Mouse (Mus musculus) forebrain, embryonic 13.5 days (tissue): ENCODE measurements around the gene Tle4. TPM values are rescaled to one million over a fixed set of nuclear protein-coding genes. Genes with fewer than 3 reads are reported as not detected.
A peak's percentile ranks its signal among the peaks of the same experiment; 100 is the strongest.
"Not testable (repeated sequence)": the region's sequence is repeated elsewhere in the genome, so short reads cannot be mapped to it uniquely, and the experiment has no call there.

Experiments used
- ATAC-seq: fragments of 200-750 bp; cut with Nextera tagmentation; 2 replicates; pipeline ENCODE4 v1.8.0; 2017
- H3K27ac ChIP-seq: fragments of 300-500 bp; sonication (generic); 2 replicates; pipeline ENCODE4 v1.5.1; 2015; ENCODE audit warnings: inconsistent platforms, mild to moderate bottlenecking, moderate library complexity
- H3K27me3 ChIP-seq: fragments of 300-500 bp; sonication (generic); 2 replicates; pipeline ENCODE4 v1.6.1; 2015; ENCODE audit warnings: mild to moderate bottlenecking, inconsistent platforms
- H3K36me3 ChIP-seq: fragments of 300-500 bp; sonication (generic); 2 replicates; pipeline ENCODE4 v1.6.1; 2015; ENCODE audit warnings: mild to moderate bottlenecking, inconsistent platforms; ENCODE audit not compliant: poor library complexity, severe bottlenecking
- H3K4me1 ChIP-seq: fragments of 300-500 bp; sonication (generic); 2 replicates; pipeline ENCODE4 v1.6.1; 2015; ENCODE audit warnings: inconsistent platforms
- H3K4me2 ChIP-seq: fragments of 300-500 bp; sonication (generic); 2 replicates; pipeline ENCODE4 v1.6.1; 2015; ENCODE audit warnings: inconsistent platforms, mild to moderate bottlenecking, moderate library complexity
- H3K4me3 ChIP-seq: fragments of 300-500 bp; sonication (generic); 2 replicates; pipeline ENCODE4 v1.5.1; 2015; ENCODE audit warnings: mild to moderate bottlenecking, inconsistent platforms
- H3K9ac ChIP-seq: fragments of 300-500 bp; sonication (generic); 2 replicates; pipeline ENCODE4 v1.6.1; 2015; ENCODE audit warnings: mild to moderate bottlenecking, inconsistent platforms
- H3K9me3 ChIP-seq: fragments of 300-500 bp; sonication (generic); replicated peaks from 2 replicates; pipeline ENCODE4 v1.6.1; 2016; ENCODE audit warnings: inconsistent platforms
- WGBS: fragments of 180-500 bp; shearing (Covaris S2); methylation state at CpG from one replicate; pipeline ENCODE4 v1.1.7; 2015; 5-methylcytosine and 5-hydroxymethylcytosine counted together
- polyA plus RNA-seq: library from polyadenylated mRNA; unstranded; fragments of >200 nt; fragmentation: Nextera tagmentation; extraction: Ambion mirVana; gene quantifications from 2 replicates; pipeline ENCODE4 v1.2.1, GENCODE M21; 2015

Tle4 gene
- 26.9 and 30.5 TPM in 2 replicates for polyA plus RNA-seq

- Histone ChIP-seq H3K9me3 (no peaks in the 10 kb centered on the region), H3K4me2 (peak within 1 kb of the TSS; percentile 66), H3K4me3 (peak within 1 kb of the TSS; percentile 69), H3K36me3 (no peaks in the 10 kb centered on the region), H3K27ac (peak within 1 kb of the TSS; percentile 98), H3K9ac (peak within 1 kb of the TSS; percentile 95), H3K27me3 (peaks cover 19% of the 10 kb centered on the region), H3K4me1 (peaks cover 34% of the 10 kb centered on the region)
- WGBS: under 1% methylated on average over 71 of the region's 71 CpGs
- ATAC-seq: peak; percentile 97
These were observed at the start of gene Tle4 for GRCm38 (mm10) chr19:14597917-14598689. TSS of gene Tle4 (minus strand) at chr19:14598051.

- ATAC-seq: no peak
- Histone ChIP-seq H3K4me1 (no peaks in the 10 kb centered on the region), H3K27me3 (no peaks in the 10 kb centered on the region), H3K27ac (no peak overlapping the region), H3K9me3 (no peaks in the 10 kb centered on the region), H3K4me2 (no peak overlapping the region), H3K36me3 (no peaks in the 10 kb centered on the region), H3K9ac (no peak overlapping the region), H3K4me3 (no peak overlapping the region)
- WGBS: 85% methylated on average over 2 of the region's 2 CpGs
These were observed 47.8 kb upstream of the Tle4 start for GRCm38 (mm10) chr19:14645666-14646065.

- Histone ChIP-seq H3K4me2 (no peak overlapping the region), H3K9ac (no peak overlapping the region), H3K4me1 (no peaks in the 10 kb centered on the region), H3K27ac (no peak overlapping the region), H3K4me3 (no peak overlapping the region), H3K27me3 (no peaks in the 10 kb centered on the region), H3K9me3 (no peaks in the 10 kb centered on the region), H3K36me3 (no peaks in the 10 kb centered on the region)
- ATAC-seq: no peak
- 86% methylated on average over 3 of the region's 3 CpGs for WGBS
These were observed 46.9 kb upstream of the Tle4 start for GRCm38 (mm10) chr19:14644756-14645155.

- 92% methylated on average over 4 of the region's 4 CpGs for whole genome bisulfite sequencing
- not testable (repeated sequence) for H3K27ac ChIP-seq, H3K9me3 ChIP-seq, H3K36me3 ChIP-seq, H3K9ac ChIP-seq, ATAC-seq, H3K4me1 ChIP-seq, H3K4me2 ChIP-seq, H3K27me3 ChIP-seq, H3K4me3 ChIP-seq
These were observed 45.2 kb upstream of the Tle4 start for GRCm38 (mm10) chr19:14643091-14643490.

DNA sequence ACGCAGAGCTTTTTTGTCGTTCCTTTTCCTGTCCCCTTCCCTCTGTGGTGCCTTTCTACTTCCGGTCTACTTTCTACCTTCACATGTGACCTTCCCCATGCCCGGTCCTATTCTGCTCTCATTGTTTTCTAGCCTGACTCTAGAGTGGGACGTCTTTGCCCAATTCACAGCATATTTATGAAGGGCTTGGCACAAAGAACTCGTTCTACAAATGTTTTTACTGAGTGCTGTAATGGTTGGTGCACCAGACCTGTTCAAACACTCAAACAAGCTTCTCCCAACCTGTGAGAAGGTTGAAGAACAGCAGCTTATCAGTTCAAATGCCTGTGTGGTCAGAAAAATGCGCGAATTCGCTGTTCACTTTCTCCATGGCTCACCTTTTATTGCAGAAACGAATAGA is 44.8 kb upstream of the Tle4 start:
- Histone ChIP-seq H3K4me2 (no peak overlapping the region), H3K9me3 (no peaks in the 10 kb centered on the region), H3K27me3 (no peaks in the 10 kb centered on the region), H3K4me3 (no peak overlapping the region), H3K4me1 (no peaks in the 10 kb centered on the region), H3K27ac (no peak overlapping the region), H3K9ac (no peak overlapping the region), H3K36me3 (no peaks in the 10 kb centered on the region)
- no peak for ATAC-seq
- WGBS: 90% methylated on average over 10 of the region's 10 CpGs

DNA sequence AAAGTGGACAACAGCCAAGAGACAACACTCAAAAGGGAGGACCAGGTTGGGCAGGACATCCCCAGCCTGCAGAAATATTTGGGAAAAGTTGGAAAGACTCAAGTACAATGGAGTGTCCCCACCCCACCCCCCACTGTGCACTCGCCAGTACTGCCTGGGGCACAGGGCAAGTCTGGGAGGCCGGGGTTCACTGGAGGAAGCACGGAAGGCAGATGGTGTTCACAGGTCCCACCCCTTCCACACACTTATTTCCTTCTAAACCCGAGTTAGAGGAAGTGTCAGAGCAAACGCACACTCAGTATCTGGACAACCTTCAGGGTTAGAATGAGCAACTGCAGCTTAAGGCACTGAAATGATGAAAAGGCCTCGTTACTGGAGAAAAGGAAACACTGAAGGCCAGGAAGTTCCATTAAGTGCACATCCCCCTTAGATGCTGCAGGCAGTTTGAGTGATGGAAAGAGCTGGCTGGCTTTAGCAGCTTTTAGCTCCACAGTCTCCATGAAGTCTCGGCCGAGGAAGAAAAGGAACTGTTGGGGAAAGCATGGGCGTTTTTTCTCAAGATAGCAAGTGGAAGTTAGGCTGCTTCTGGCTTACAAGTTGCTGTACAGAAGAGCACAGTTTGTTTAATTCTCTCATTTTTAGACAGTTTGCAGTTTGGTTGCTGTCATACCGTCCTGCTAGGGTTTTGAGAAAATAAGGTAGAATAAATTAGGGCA is 37.5 kb upstream of the Tle4 start:
- Histone ChIP-seq H3K4me1 (no peaks in the 10 kb centered on the region), H3K9ac (no peak overlapping the region), H3K36me3 (no peaks in the 10 kb centered on the region), H3K27me3 (no peaks in the 10 kb centered on the region), H3K4me3 (no peak overlapping the region), H3K9me3 (0 out of 2 replicates have a peak, but pooled peaks cover 5% of the 10 kb centered on the region), H3K27ac (no peak overlapping the region), H3K4me2 (no peak overlapping the region)
- ATAC-seq: no peak
- 42% methylated on average over 10 of the region's 10 CpGs for WGBS

- H3K27ac ChIP-seq: no peak overlapping the region
- no peaks in the 10 kb centered on the region; the same call in 1 of the 2 replicates for H3K27me3 ChIP-seq
- no peak overlapping the region for H3K4me3 ChIP-seq
- no peak for ATAC-seq
- 25% methylated on average over 4 of the region's 4 CpGs for WGBS
- H3K9ac ChIP-seq: no peak overlapping the region
- no peak overlapping the region for H3K4me2 ChIP-seq
- no peaks in the 10 kb centered on the region for H3K4me1 ChIP-seq
- no peaks in the 10 kb centered on the region for H3K36me3 ChIP-seq
- H3K9me3 ChIP-seq: no peaks in the 10 kb centered on the region
These were observed 25.5 kb upstream of the Tle4 start for GRCm38 (mm10) chr19:14623355-14623754.

GRCm38 (mm10) chr19:14620534-14620933 is 22.7 kb upstream of the Tle4 start:
- WGBS: 93% methylated on average over 1 of the region's 1 CpGs
- H3K9me3 ChIP-seq: no peaks in the 10 kb centered on the region
- ATAC-seq: no peak

GRCm38 (mm10) chr19:14619814-14620213 is 22.0 kb upstream of the Tle4 start:
- H3K36me3 ChIP-seq: no peaks in the 10 kb centered on the region
- no peak overlapping the region for H3K4me2 ChIP-seq
- H3K9me3 ChIP-seq: no peaks in the 10 kb centered on the region
- H3K9ac ChIP-seq: no peak overlapping the region
- no peak overlapping the region for H3K4me3 ChIP-seq
- ATAC-seq: 0 out of 2 replicates have a peak, but pooled peaks have one; percentile 30
- no peaks in the 10 kb centered on the region for H3K4me1 ChIP-seq
- H3K27me3 ChIP-seq: no peaks in the 10 kb centered on the region
- H3K27ac ChIP-seq: no peak overlapping the region

More at GRCm38 (mm10) chr19:14620534-14620933, 22.7 kb upstream of the Tle4 start:
- no peak overlapping the region for H3K4me3 ChIP-seq
- no peak overlapping the region for H3K27ac ChIP-seq
- H3K4me2 ChIP-seq: no peak overlapping the region
- no peaks in the 10 kb centered on the region for H3K4me1 ChIP-seq
- H3K27me3 ChIP-seq: no peaks in the 10 kb centered on the region
- no peak overlapping the region for H3K9ac ChIP-seq
- H3K36me3 ChIP-seq: no peaks in the 10 kb centered on the region

- no peak for ATAC-seq
- WGBS: 78% methylated on average over 5 of the region's 5 CpGs
- no peaks in the 10 kb centered on the region for H3K36me3 ChIP-seq
- no peaks in the 10 kb centered on the region for H3K4me1 ChIP-seq
- no peaks in the 10 kb centered on the region for H3K27me3 ChIP-seq
- no peak overlapping the region for H3K9ac ChIP-seq
- H3K27ac ChIP-seq: no peak overlapping the region
- no peak overlapping the region for H3K4me3 ChIP-seq
- H3K9me3 ChIP-seq: no peaks in the 10 kb centered on the region
- no peak overlapping the region for H3K4me2 ChIP-seq
These were observed 17.0 kb upstream of the Tle4 start for GRCm38 (mm10) chr19:14614816-14615215.

GRCm38 (mm10) chr19:14610542-14611317 is 12.9 kb upstream of the Tle4 start:
- no peak overlapping the region for H3K9ac ChIP-seq
- no peaks in the 10 kb centered on the region for H3K36me3 ChIP-seq
- ATAC-seq: no peak
- H3K4me2 ChIP-seq: no peak overlapping the region
- no peaks in the 10 kb centered on the region for H3K4me1 ChIP-seq
- 75% methylated on average over 8 of the region's 8 CpGs for WGBS
- no peak overlapping the region for H3K4me3 ChIP-seq
- no peaks in the 10 kb centered on the region for H3K9me3 ChIP-seq
- no peak overlapping the region for H3K27ac ChIP-seq
- H3K27me3 ChIP-seq: peaks cover 8% of the 10 kb centered on the region

DNA sequence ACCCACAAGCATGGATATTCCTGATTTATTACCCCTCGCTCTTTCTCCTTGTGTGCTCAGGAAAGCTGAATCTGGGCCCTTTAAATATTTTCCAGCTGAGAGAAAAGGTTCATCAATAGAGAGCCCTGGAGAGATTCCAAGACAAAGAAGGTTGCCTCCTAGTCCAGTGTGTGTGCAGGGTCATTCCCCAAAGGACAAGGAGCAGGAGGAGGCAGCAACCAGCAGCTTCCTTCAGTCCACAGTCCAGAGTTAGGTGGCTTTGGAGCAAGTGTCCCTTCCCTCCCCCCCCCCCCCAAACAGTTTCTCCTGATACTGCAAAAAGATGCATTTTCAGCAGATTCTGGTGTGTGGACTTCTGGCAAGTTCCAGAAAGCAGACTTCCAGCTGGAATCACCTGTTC is 3.0 kb upstream of the Tle4 start:
- Histone ChIP-seq H3K4me2 (no peak overlapping the region), H3K27me3 (peaks cover 27% of the 10 kb centered on the region), H3K4me3 (no peak overlapping the region), H3K9ac (no peak overlapping the region), H3K27ac (no peak overlapping the region), H3K9me3 (no peaks in the 10 kb centered on the region), H3K36me3 (no peaks in the 10 kb centered on the region), H3K4me1 (peaks cover 14% of the 10 kb centered on the region)
- WGBS: 77% methylated on average over 1 of the region's 1 CpGs
- ATAC-seq: no peak
